Mouse (Mus musculus) limb, embryonic 14.5 days (tissue): Measurements from ENCODE around the gene Brpf1. TPM values are rescaled to one million over a fixed set of nuclear protein-coding genes. Genes with fewer than 3 reads are reported as not detected.
A peak's percentile ranks its signal among the peaks of the same experiment; 100 is the strongest.

Experiments used
- ATAC-seq: fragments of 200-750 bp; cut with Nextera tagmentation; 2 replicates; pipeline ENCODE4 v1.8.0; 2017; ENCODE audit warnings: low read depth, moderate number of reproducible peaks, moderate TSS enrichment; ENCODE audit not compliant: low FRiP score
- DNase-seq: peaks from one replicate; pipeline ENCODE4 v3.0.0-alpha.2; 2015; ENCODE audit warnings: low spot score
- H3K27ac ChIP-seq: fragments of 300-500 bp; sonication (generic); replicated peaks from 2 replicates; pipeline ENCODE4 v1.5.1; 2014; ENCODE audit warnings: low read depth, mild to moderate bottlenecking, low read length, moderate library complexity, mixed read lengths
- H3K27me3 ChIP-seq: fragments of 300-500 bp; sonication (generic); 2 replicates; pipeline ENCODE4 v1.6.1; 2014; ENCODE audit warnings: low read length, mixed read lengths; ENCODE audit not compliant: control insufficient read depth, insufficient read depth
- H3K36me3 ChIP-seq: fragments of 300-500 bp; sonication (generic); 2 replicates; pipeline ENCODE4 v1.6.1; 2014; ENCODE audit warnings: mild to moderate bottlenecking, low read length, moderate library complexity, mixed read lengths; ENCODE audit not compliant: control insufficient read depth, insufficient read depth
- H3K4me1 ChIP-seq: fragments of 300-500 bp; sonication (generic); 2 replicates; pipeline ENCODE4 v1.6.1; 2014; ENCODE audit warnings: antibody characterized with exemption, low read length, mixed read lengths; ENCODE audit not compliant: control insufficient read depth, insufficient read depth
- H3K4me2 ChIP-seq: fragments of 300-500 bp; sonication (generic); replicated peaks from 2 replicates; pipeline ENCODE4 v1.6.1; 2014; ENCODE audit warnings: low read depth, mild to moderate bottlenecking, low read length, moderate library complexity; ENCODE audit not compliant: severe bottlenecking
- H3K4me3 ChIP-seq: fragments of 300-500 bp; sonication (generic); replicated peaks from 2 replicates; pipeline ENCODE4 v1.5.1; 2014; ENCODE audit warnings: low read length
- H3K9ac ChIP-seq: fragments of 300-500 bp; sonication (generic); 2 replicates; pipeline ENCODE4 v1.6.1; 2014; ENCODE audit warnings: mild to moderate bottlenecking, low read depth, low read length, moderate library complexity; ENCODE audit not compliant: severe bottlenecking
- H3K9me3 ChIP-seq: fragments of 300-500 bp; sonication (generic); 2 replicates; pipeline ENCODE4 v1.6.1; 2016; ENCODE audit warnings: low read length; ENCODE audit not compliant: control insufficient read depth
- POLR2A ChIP-seq: fragments of 200-500 bp; IDR thresholded peaks from 2 replicates; pipeline ENCODE4 v1.8.0; 2012; ENCODE audit warnings: inconsistent platforms, mild to moderate bottlenecking, moderate library complexity, borderline replicate concordance; ENCODE audit not compliant: insufficient read depth, insufficient read length; ENCODE audit errors: extremely low read depth
- WGBS: fragments of 180-500 bp; shearing (Covaris S2); extraction: QIAGEN DNeasy Blood & Tissue Kit; methylation state at CpG from one replicate; pipeline ENCODE4 v1.1.7; 2014; 5-methylcytosine and 5-hydroxymethylcytosine counted together
- polyA plus RNA-seq, 2 experiments: library from polyadenylated mRNA; depleted of rRNA in 1 of 2; stranded (reverse) in 1 of 2; unstranded in 1 of 2; fragments of >200 nt; fragmentation: Nextera tagmentation in 1 of 2; extraction: Ambion mirVana in 1 of 2; gene quantifications; 2 replicates each; pipeline versions ENCODE4 v1.2.1 to v1.2.3; 2012 to 2014

The Brpf1 gene
- polyA plus RNA-seq, 2 experiments: 20.6 to 35.7 TPM

- TF ChIP-seq POLR2A: no peak
- WGBS: 74% methylated on average over 6 of the region's 6 CpGs
These were observed 16.6 kb upstream of the Brpf1 start for GRCm38 (mm10) chr6:113290346-113290745.

GRCm38 (mm10) chr6:113292938-113293337, 14.0 kb upstream of the Brpf1 start:
- no peak for TF ChIP-seq POLR2A
- ATAC-seq: no peak
- 74% methylated on average over 5 of the region's 5 CpGs for WGBS

More at GRCm38 (mm10) chr6:113290346-113290745, 16.6 kb upstream of the Brpf1 start:
- H3K9me3 ChIP-seq: no peaks in the 10 kb centered on the region
- DNase-seq: no peak
- H3K27ac ChIP-seq: no peak overlapping the region
- no peaks in the 10 kb centered on the region for H3K27me3 ChIP-seq
- no peaks in the 10 kb centered on the region for H3K36me3 ChIP-seq
- H3K9ac ChIP-seq: no peak overlapping the region
- H3K4me2 ChIP-seq: no peak overlapping the region
- no peaks in the 10 kb centered on the region for H3K4me1 ChIP-seq
- no peak for ATAC-seq
- no peak overlapping the region for H3K4me3 ChIP-seq

GRCm38 (mm10) chr6:113296046-113296445, 10.9 kb upstream of the Brpf1 start:
- Histone ChIP-seq H3K4me1 (no peaks in the 10 kb centered on the region), H3K9me3 (no peaks in the 10 kb centered on the region), H3K27ac (no peak overlapping the region), H3K27me3 (no peaks in the 10 kb centered on the region), H3K4me2 (no peak overlapping the region), H3K4me3 (no peak overlapping the region), H3K36me3 (no peaks in the 10 kb centered on the region), H3K9ac (no peak overlapping the region)
- DNase-seq: no peak
- ATAC-seq: no peak
- 74% methylated on average over 2 of the region's 2 CpGs for WGBS
- TF ChIP-seq POLR2A: no peak

More at GRCm38 (mm10) chr6:113292938-113293337, 14.0 kb upstream of the Brpf1 start:
- H3K4me2 ChIP-seq: no peak overlapping the region
- DNase-seq: no peak
- H3K4me1 ChIP-seq: no peaks in the 10 kb centered on the region
- H3K27ac ChIP-seq: no peak overlapping the region
- no peaks in the 10 kb centered on the region for H3K27me3 ChIP-seq
- H3K9ac ChIP-seq: no peak overlapping the region
- no peak overlapping the region for H3K4me3 ChIP-seq
- H3K9me3 ChIP-seq: no peaks in the 10 kb centered on the region
- no peaks in the 10 kb centered on the region for H3K36me3 ChIP-seq

GRCm38 (mm10) chr6:113296639-113297038, 10.3 kb upstream of the Brpf1 start:
- H3K4me1 ChIP-seq: no peaks in the 10 kb centered on the region
- H3K27me3 ChIP-seq: no peaks in the 10 kb centered on the region
- TF ChIP-seq POLR2A: no peak
- no peak overlapping the region for H3K9ac ChIP-seq
- ATAC-seq (no peak), DNase-seq (no peak)
- no peaks in the 10 kb centered on the region for H3K36me3 ChIP-seq
- H3K4me3 ChIP-seq: no peak overlapping the region
- no peak overlapping the region for H3K4me2 ChIP-seq
- 71% methylated on average over 4 of the region's 4 CpGs for WGBS
- H3K27ac ChIP-seq: no peak overlapping the region
- no peaks in the 10 kb centered on the region for H3K9me3 ChIP-seq

GRCm38 (mm10) chr6:113301350-113301749, 5.6 kb upstream of the Brpf1 start:
- Histone ChIP-seq H3K36me3 (no peaks in the 10 kb centered on the region), H3K27me3 (no peaks in the 10 kb centered on the region), H3K9ac (no peak overlapping the region), H3K27ac (no peak overlapping the region), H3K4me3 (no peak overlapping the region), H3K9me3 (no peaks in the 10 kb centered on the region), H3K4me1 (0 out of 2 replicates have a peak, but pooled peaks cover 3% of the 10 kb centered on the region), H3K4me2 (no peak overlapping the region)
- DNase-seq: no peak
- no peak for TF ChIP-seq POLR2A
- no peak for ATAC-seq
- WGBS: 84% methylated on average over 5 of the region's 5 CpGs

- Histone ChIP-seq H3K4me2 (no peak overlapping the region), H3K27ac (no peak overlapping the region), H3K27me3 (no peaks in the 10 kb centered on the region), H3K9me3 (no peaks in the 10 kb centered on the region), H3K4me3 (no peak overlapping the region), H3K9ac (no peak overlapping the region), H3K36me3 (no peaks in the 10 kb centered on the region), H3K4me1 (0 out of 2 replicates have a peak, but pooled peaks cover 3% of the 10 kb centered on the region)
- TF ChIP-seq POLR2A: no peak
- ATAC-seq (no peak), DNase-seq (peak; percentile 60)
- 23% methylated on average over 3 of the region's 3 CpGs for WGBS
These were observed 4.7 kb upstream of the Brpf1 start for GRCm38 (mm10) chr6:113302258-113302657.
